Mouse (Mus musculus) heart, postnatal 0 days (tissue): ENCODE measurements around the gene Zfp503. TPM values are rescaled to one million over a fixed set of nuclear protein-coding genes. Genes with fewer than 3 reads are reported as not detected.

Source experiments
- ATAC-seq: fragments of 200-750 bp; cut with Nextera tagmentation; 2 replicates; pipeline ENCODE4 v1.8.0; 2017; ENCODE audit warnings: low read depth, moderate number of reproducible peaks, moderate library complexity; ENCODE audit not compliant: insufficient read depth
- DNase-seq: peaks from one replicate; pipeline ENCODE4 v3.0.0-alpha.2; 2016; ENCODE audit warnings: low spot score
- H3K27ac ChIP-seq: fragments of 300-500 bp; sonication (generic); 2 replicates; pipeline ENCODE4 v1.5.1; 2014; ENCODE audit warnings: low read depth, mild to moderate bottlenecking
- H3K27me3 ChIP-seq: fragments of 300-500 bp; sonication (generic); 2 replicates; pipeline ENCODE4 v1.6.1; 2014; ENCODE audit warnings: low read length, mixed read lengths; ENCODE audit not compliant: control insufficient read depth, insufficient read depth
- H3K36me3 ChIP-seq: fragments of 300-500 bp; sonication (generic); replicated peaks from 2 replicates; pipeline ENCODE4 v1.6.1; 2014; ENCODE audit warnings: low read length, mixed read lengths; ENCODE audit not compliant: control insufficient read depth, insufficient read depth
- H3K4me1 ChIP-seq: fragments of 300-500 bp; sonication (generic); 2 replicates; pipeline ENCODE4 v1.6.1; 2014; ENCODE audit warnings: antibody characterized with exemption; ENCODE audit not compliant: control insufficient read depth, insufficient read depth
- H3K4me2 ChIP-seq: fragments of 300-500 bp; sonication (generic); 2 replicates; pipeline ENCODE4 v1.6.1; 2014; ENCODE audit warnings: low read depth, mild to moderate bottlenecking, low read length, moderate library complexity
- H3K4me3 ChIP-seq: fragments of 300-500 bp; sonication (generic); 2 replicates; pipeline ENCODE4 v1.5.1; 2014; ENCODE audit warnings: low read depth, low read length
- H3K9ac ChIP-seq: fragments of 300-500 bp; sonication (generic); replicated peaks from 2 replicates; pipeline ENCODE4 v1.6.1; 2014; ENCODE audit warnings: low read depth, low read length, mixed read lengths
- H3K9me3 ChIP-seq: fragments of 300-500 bp; sonication (generic); replicated peaks from 2 replicates; pipeline ENCODE4 v1.6.1; 2016; ENCODE audit warnings: low read length; ENCODE audit not compliant: control insufficient read depth
- CTCF ChIP-seq: IDR thresholded peaks from 2 replicates; pipeline ENCODE4 v1.5.1; 2016; ENCODE audit warnings: antibody characterized with exemption, control low read depth, low read depth
- EP300 ChIP-seq: IDR thresholded peaks from 2 replicates; pipeline ENCODE4 v1.6.1; 2016; ENCODE audit warnings: antibody characterized with exemption, low read depth
- WGBS: fragments of 180-500 bp; shearing (Covaris S2); extraction: QIAGEN DNeasy Blood & Tissue Kit; methylation state at CpG from one replicate; pipeline ENCODE4 v1.1.7; 2014; 5-methylcytosine and 5-hydroxymethylcytosine counted together
- polyA plus RNA-seq: library from polyadenylated mRNA; unstranded; fragments of >200 nt; fragmentation: Nextera tagmentation; extraction: Ambion mirVana; gene quantifications from 2 replicates; pipeline ENCODE4 v1.2.1, GENCODE M21; 2015
- total RNA-seq: library from RNA; depleted of rRNA; stranded (reverse); fragments of >200 nt; gene quantifications from 2 replicates; pipeline ENCODE4 v1.2.3, GENCODE M21; 2014; ENCODE audit warnings: low replicate concordance; rRNA removed

Zfp503 gene
- 1.8 and 3.5 TPM in 2 replicates for total RNA-seq
- 0.61 and 0.84 TPM in 2 replicates for polyA plus RNA-seq

DNA sequence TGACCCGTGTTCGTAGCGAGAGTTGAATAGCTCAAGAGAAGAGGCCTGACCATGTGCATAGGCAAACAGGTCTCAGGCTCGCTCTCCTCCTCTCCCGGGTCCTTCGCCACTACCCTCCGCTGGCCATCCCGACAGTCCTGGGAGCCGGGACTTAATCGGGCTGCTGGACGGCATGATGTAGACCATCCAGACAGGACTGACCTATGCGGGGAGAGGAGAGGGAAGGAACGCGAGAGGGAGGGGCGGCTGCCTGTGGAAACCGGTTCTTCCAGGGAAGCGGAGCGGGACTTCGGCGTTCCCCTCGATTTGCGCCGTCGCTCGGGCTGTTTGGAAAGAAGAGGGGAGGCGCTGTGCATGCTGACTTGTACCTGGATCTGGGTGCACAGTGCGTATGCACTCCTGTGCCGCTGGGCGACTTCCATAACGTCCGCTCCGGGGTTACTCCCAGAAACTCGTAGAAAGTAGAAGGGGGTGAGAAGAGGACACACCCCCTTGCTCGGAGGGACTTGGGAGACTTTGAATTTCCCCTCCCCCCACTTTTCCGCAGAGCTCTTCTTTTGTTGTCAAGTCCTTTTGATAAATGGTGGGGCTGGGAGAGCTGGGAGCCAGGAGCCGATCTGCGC is at the start of gene Zfp503:
TSS of gene Zfp503 (minus strand) at position 311 of the 623 bp plus-strand sequence.
- no peak within 1 kb of the TSS for H3K27ac ChIP-seq
- under 1% methylated on average over 33 of the region's 37 CpGs for WGBS
- no peak within 1 kb of the TSS for H3K9ac ChIP-seq
- ATAC-seq, result no peak
- H3K4me3 ChIP-seq, result peak within 1 kb of the TSS; percentile 72
- H3K9me3 ChIP-seq, result no peaks in the 10 kb centered on the region
- peaks cover 12% of the 10 kb centered on the region; the same call in 1 of the 2 replicates for H3K4me1 ChIP-seq
- H3K27me3 ChIP-seq, result peaks cover 86% of the 10 kb centered on the region
- no peak for DNase-seq
- H3K4me2 ChIP-seq, result peak within 1 kb of the TSS; percentile 86
- TF ChIP-seq EP300 (no peak), CTCF (no peak)
- no peaks in the 10 kb centered on the region for H3K36me3 ChIP-seq

GRCm38 (mm10) chr14:22037498-22038131 is 48.2 kb upstream of the Zfp503 start:
- no peaks in the 10 kb centered on the region for H3K9me3 ChIP-seq
- DNase-seq (no peak), ATAC-seq (no peak)
- H3K4me2 ChIP-seq, result no peak overlapping the region
- no peaks in the 10 kb centered on the region for H3K36me3 ChIP-seq
- H3K27ac ChIP-seq, result no peak overlapping the region
- TF ChIP-seq EP300 (no peak), CTCF (no peak)
- H3K9ac ChIP-seq, result no peak overlapping the region
- no peak overlapping the region for H3K4me3 ChIP-seq
- no peaks in the 10 kb centered on the region for H3K27me3 ChIP-seq
- 84% methylated on average over 16 of the region's 16 CpGs for WGBS
- H3K4me1 ChIP-seq, result no peaks in the 10 kb centered on the region

DNA sequence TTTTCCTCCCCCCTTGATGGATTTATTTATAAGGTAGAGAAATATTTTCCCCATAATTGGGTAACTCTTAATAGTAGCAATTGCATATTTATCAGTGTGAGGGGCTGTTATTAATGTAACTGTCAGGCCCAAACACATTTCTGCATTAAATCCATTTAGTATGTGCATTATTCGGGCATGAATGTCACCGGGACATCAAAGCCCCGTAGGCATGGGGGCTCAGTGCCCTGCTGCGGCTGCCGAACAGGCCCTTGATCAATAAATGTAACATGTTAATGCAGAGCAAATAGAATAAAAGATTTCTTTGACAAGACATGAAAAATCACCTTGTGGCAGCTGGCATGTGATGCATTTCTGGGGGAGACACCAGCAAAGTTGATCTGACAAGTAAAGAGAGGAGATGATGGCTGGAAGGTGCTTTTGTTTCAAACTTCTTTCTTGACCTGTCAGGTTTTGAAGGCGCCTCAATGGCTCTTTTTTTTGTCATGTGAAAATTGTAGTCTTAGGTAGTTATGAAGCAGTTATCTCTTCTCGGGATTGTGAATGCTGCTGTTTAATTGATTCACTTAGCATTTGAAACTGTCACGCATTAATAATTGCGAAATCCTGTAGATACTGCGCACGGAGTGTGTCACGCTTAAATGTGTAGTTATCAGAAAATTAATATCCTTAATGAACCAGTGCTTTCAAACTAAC is 47.5 kb upstream of the Zfp503 start:
- no peak overlapping the region for H3K27ac ChIP-seq
- ATAC-seq (no peak), DNase-seq (no peak)
- H3K9ac ChIP-seq, result no peak overlapping the region
- no peaks in the 10 kb centered on the region for H3K4me1 ChIP-seq
- no peak overlapping the region for H3K4me3 ChIP-seq
- WGBS, result 91% methylated on average over 12 of the region's 12 CpGs
- no peak overlapping the region for H3K4me2 ChIP-seq
- no peaks in the 10 kb centered on the region for H3K9me3 ChIP-seq
- no peaks in the 10 kb centered on the region for H3K36me3 ChIP-seq
- no peaks in the 10 kb centered on the region for H3K27me3 ChIP-seq
- TF ChIP-seq CTCF (no peak), EP300 (no peak)

DNA sequence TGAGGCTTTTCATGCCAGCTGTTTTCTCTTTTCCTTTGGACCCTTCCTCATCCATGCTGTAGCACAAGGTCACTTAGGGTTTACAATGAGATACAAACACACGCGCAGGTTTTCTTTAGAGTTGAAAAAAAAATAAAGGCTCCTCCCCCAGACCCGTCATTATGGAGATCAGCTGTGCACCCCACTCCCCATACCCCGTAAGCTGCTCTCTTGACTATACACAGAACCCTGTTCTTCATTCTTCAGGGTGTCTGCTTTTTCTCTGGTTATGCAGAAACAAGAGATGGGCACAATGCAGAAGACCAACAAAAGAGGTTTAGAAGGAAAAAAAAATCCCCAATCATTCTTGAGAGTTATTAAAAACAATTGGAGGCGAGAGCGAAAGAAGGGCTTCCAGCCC is 46.9 kb upstream of the Zfp503 start:
- DNase-seq (no peak), ATAC-seq (no peak)

DNA sequence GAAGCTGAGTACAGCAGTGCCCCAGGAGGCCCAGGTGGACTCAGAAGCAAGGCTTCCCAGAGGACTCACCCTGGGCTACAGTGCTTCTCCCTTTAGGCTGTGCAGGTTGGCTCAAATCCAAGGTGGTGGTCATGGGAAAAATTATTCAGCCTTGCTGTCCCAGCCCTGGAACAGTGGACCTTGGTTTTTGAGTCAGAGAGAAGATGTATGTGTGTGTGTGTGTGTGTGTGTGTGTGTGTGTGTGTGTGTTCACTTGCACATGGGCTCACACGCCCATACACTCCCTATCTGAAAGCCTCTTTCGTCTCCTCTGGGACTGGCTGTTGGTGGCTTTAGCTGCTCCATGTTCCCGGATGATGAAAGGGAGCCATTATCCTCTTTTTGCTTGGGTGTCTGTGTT is 46.5 kb upstream of the Zfp503 start:
- TF ChIP-seq EP300 (no peak), CTCF (no peak)
- no peaks in the 10 kb centered on the region for H3K9me3 ChIP-seq
- H3K27me3 ChIP-seq, result no peaks in the 10 kb centered on the region
- H3K27ac ChIP-seq, result no peak overlapping the region
- DNase-seq (no peak), ATAC-seq (no peak)
- H3K36me3 ChIP-seq, result no peaks in the 10 kb centered on the region
- H3K9ac ChIP-seq, result no peak overlapping the region
- H3K4me2 ChIP-seq, result no peak overlapping the region
- no peaks in the 10 kb centered on the region for H3K4me1 ChIP-seq
- WGBS, result 68% methylated on average over 3 of the region's 3 CpGs
- H3K4me3 ChIP-seq, result no peak overlapping the region

More for the DNA sequence above, 46.9 kb upstream of the Zfp503 start:
- H3K27ac ChIP-seq, result no peak overlapping the region
- no peak overlapping the region for H3K4me2 ChIP-seq
- no peak overlapping the region for H3K4me3 ChIP-seq
- no peak for TF ChIP-seq CTCF
- no peak for TF ChIP-seq EP300
- H3K9ac ChIP-seq, result no peak overlapping the region
- no peaks in the 10 kb centered on the region for H3K4me1 ChIP-seq
- WGBS, result 68% methylated on average over 6 of the region's 6 CpGs
- no peaks in the 10 kb centered on the region for H3K36me3 ChIP-seq
- no peaks in the 10 kb centered on the region for H3K9me3 ChIP-seq
- no peaks in the 10 kb centered on the region for H3K27me3 ChIP-seq
